Mouse (Mus musculus) neutrophil, adult 59 days (primary cell): ENCODE measurements around the gene Gsdma. TPM values are rescaled to one million over a fixed set of nuclear protein-coding genes. Genes with fewer than 3 reads are reported as not detected.

Experiments used
- total RNA-seq, 2 experiments: library from RNA; stranded (reverse); gene quantifications; 1 replicate in 1 of 2; 2 replicates in 1 of 2; pipeline ENCODE4 v1.2.4; 2023

Gsdma gene
- not detected for total RNA-seq

GRCm38 (mm10) chr11:98664091-98664490 is at the start of gene Gsdma:
Gene Gsdma (plus strand): TSS chr11:98664351.

GRCm38 (mm10) chr11:98625611-98626410 is 38.3 kb upstream of the Gsdma start, which contains the start of the genes Gm12355 and Gsdma3:
Gene Gm12355 (minus strand): TSS chr11:98625661.
Gene Gsdma3 (plus strand): TSS chr11:98626360.

GRCm38 (mm10) chr11:98646459-98646858 is 17.7 kb upstream of the Gsdma start, which contains the start of gene Gsdma2:
Gene Gsdma2 (plus strand): TSS chr11:98646759.

GRCm38 (mm10) chr11:98681786-98682745 is 17.9 kb downstream of the Gsdma start, which contains the start of gene Psmd3:
Gene Psmd3 (plus strand): TSS chr11:98682554.

GRCm38 (mm10) chr11:98701213-98701670 is 37.1 kb downstream of the Gsdma start, which contains the start of gene Csf3:
Gene Csf3 (plus strand): TSS chr11:98701263.

Other genes with a start within 250 kb of the Gsdma start
- 10 to 100 TPM; 34.5 to 35.5 TPM for gene Mien1, start 225.4 kb upstream of the Gsdma start, total RNA-seq
- under 1 TPM in 1 of 2 experiments, not detected in 1; 0.15 TPM for gene Grb7, start 218.0 kb upstream of the Gsdma start, total RNA-seq
- gene Ikzf3, start 118.3 kb upstream of the Gsdma start, total RNA-seq: 1 to 10 TPM; 4.3 to 8.6 TPM
- 1 to 10 TPM in 1 of 2 experiments, under 1 TPM in 1; 0.64 to 1.4 TPM for gene Zpbp2, start 113.3 kb upstream of the Gsdma start, total RNA-seq
- gene Ormdl3, start 77.0 kb upstream of the Gsdma start, total RNA-seq: 1 to 10 TPM; 6.7 to 8.2 TPM
- gene Lrrc3c, start 66.1 kb upstream of the Gsdma start, total RNA-seq: not detected
- 10 to 100 TPM; 16.3 to 20.8 TPM for gene Gm12355, start 38.7 kb upstream of the Gsdma start, total RNA-seq
- not detected for gene Gsdma3, start 38.0 kb upstream of the Gsdma start, total RNA-seq
- not detected for gene Gsdma2, start 17.6 kb upstream of the Gsdma start, total RNA-seq
- gene Psmd3, start 18.2 kb downstream of the Gsdma start, total RNA-seq: 10 to 100 TPM; 45.5 to 48.4 TPM
- gene Csf3, start 36.9 kb downstream of the Gsdma start, total RNA-seq: not detected
- gene Med24, start 65.1 kb downstream of the Gsdma start, total RNA-seq: 10 to 100 TPM; 40.0 to 42.2 TPM
- gene Thra, start 76.3 kb downstream of the Gsdma start, total RNA-seq: 10 to 100 TPM; 22.0 to 23.9 TPM
- 1 to 10 TPM; 2.1 to 4.7 TPM for gene Nr1d1, start 111.0 kb downstream of the Gsdma start, total RNA-seq
- 100 to 1,000 TPM; 201 to 215 TPM for gene Msl1, start 131.2 kb downstream of the Gsdma start, total RNA-seq
- gene Casc3, start 140.6 kb downstream of the Gsdma start, total RNA-seq: 10 to 100 TPM; 57.8 to 63.3 TPM
- gene Rapgefl1, start 172.4 kb downstream of the Gsdma start, total RNA-seq: under 1 TPM; 0.31 to 0.73 TPM
- 10 to 100 TPM; 31.3 to 34.5 TPM for gene Wipf2, start 199.3 kb downstream of the Gsdma start, total RNA-seq
- 10 to 100 TPM; 20.3 to 28.8 TPM for gene Cdc6, start 243.4 kb downstream of the Gsdma start, total RNA-seq